Mouse (Mus musculus): ENCODE data around the gene Thpo.
A peak's percentile ranks its signal among the peaks of the same experiment; 100 is the strongest.

Gene Thpo

DNA sequence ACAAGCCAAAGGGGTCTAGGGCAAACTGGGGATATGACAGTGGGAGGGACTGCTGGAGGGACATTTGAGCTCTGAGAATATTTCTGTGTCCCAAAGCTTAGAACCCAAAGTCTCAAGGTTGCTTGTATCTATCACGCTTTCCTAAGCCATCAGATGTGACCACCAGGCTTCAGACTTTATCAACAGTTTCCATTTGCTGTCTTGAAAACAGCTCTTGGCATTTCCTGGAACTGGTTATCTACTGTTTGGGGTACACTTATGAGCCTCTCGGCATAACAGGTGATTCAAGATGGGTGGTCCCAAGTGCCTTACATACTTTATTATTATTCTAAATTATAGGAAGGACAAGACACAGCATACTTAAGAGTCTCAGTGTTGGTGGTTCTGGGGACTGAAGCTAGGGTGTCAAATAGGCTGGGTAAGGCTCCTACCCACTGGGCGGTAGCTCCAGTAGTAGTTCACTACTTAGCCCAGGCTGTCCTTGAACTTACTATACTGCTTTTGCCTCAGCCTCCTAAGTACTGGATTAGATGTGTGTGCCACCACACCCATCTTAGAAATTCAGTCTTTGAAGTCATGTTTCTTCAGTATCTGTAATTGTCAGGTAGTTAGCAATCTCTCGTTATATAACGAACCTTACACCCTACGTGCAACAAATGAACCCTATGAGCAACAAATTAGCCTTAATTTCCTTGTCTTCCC lies 30.5 kb downstream of the Thpo start:
- no peak for DNase-seq (ENCODE audit: low read depth, low spot score)

DNA sequence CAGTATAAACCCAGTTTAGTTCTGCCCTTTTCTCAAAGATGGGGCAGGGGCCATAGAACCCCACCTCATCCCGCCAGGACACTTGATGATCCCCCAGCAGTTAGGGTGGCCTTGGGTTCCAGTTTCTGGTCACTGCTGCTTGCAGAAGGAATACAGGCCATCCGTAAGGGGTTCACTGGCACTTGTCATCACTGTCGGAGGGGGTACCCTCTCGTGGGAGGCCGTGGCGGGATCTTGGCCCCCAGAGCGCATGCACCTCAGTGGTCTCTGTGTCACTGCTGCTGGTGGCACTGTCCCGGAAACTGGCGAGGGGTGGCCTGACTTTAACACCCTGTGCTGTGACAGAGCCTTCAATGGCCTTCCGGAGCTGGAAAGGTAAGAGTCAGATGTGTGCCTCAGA lies 31.2 kb downstream of the Thpo start:
- no peak for DNase-seq (ENCODE audit: low read depth, low spot score)

DNA sequence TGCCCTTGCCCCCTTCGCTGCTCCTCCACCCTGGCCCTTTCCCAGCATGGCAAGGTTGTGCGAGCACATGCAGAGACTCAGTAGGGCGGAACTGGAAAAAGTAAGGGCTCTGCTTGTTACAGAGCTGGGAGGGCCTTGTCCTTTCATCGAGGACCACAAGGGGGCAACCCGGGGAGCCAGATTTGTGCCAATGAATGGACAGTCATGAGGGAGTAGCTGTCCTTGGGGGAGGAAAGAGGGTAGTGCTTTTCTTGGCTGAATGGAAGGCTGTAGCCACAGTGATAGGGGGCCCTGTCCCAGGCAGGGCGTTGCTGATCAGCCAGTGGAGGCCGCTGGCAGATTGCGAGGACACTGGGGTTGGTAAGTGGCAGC lies 31.8 kb downstream of the Thpo start:
- peak; percentile 24 for DNase-seq (ENCODE audit: low read depth, low spot score)

DNA sequence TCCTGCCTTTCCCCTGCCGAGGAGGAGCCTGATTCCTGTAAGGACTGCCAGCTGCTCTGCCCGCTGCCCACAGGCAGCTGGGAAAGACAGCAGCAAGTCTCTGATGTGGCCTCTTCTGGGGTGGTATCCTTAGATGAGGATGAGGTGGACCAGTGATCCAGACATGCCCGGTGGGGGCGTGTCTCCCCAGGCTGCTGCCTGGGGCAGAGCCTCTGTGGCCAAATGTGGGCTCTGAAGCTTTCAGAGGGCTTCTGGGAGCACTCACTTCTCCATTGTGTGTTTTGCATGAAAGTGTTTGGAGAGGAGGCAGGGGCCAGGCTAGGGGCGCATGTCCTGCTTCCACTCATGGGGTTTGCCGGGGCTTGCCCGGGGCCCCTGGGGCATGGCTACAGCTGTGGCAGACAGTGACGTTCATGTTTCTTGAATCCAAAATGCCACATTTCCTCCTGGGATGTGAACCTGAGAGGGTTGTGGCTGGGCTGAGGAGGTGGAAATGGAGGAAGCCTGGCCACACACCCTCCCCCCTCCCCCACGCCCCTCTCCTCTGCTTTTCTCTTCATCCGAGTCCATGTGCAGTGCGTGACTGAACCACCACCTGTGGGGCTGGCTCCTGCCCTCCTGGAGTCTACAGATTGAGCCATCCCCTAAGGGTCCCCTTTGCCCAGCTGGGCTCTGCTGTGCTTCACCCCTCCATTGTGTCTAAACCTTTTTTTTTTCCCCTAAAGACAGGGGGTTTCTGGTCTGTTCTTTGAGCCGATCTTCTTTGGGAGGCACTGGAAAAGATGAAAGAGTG lies 32.4 kb downstream of the Thpo start:
- DNase-seq (ENCODE audit: low read depth, low spot score), result no peak

DNA sequence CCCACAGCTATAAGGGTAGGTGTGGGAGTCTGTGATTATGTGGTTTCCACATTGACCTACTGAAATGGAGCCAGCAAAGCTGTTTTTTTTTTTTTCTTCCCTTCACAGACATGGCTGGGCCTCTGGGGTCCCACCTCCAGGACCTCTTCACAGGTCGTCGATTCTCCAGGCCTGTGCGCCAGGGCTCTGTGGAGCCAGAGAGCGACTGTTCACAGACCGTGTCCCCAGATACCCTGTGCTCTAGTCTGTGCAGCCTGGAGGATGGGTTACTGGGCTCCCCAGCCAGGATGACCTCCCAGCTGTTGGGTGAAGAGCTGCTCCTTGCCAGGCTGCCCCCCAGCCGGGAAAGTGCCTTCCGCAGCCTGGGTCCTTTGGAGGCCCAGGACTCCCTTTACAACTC lies 33.0 kb downstream of the Thpo start:
- no peak for DNase-seq (ENCODE audit: low read depth, low spot score)

DNA sequence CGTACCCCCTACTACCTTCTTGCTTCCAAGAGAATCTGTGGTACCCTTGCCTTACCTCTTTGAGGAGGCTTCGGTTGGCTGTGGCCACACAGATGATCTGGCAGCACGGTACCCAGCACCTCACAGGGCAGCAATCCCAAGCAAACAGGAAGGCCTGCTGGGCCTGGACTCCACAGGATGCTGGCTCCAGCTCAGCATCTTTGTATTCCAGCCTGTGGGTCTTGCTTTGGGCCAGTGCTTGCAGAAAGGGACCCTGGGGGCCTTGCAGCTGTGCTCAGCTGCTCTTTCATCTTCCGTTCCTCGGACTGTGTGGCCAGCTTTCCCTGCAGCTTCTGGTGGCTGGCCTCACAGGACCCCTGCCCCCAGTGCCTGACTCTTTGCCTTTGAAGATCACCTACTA lies 34.3 kb downstream of the Thpo start:
- no peak for DNase-seq (ENCODE audit: low read depth, low spot score)

DNA sequence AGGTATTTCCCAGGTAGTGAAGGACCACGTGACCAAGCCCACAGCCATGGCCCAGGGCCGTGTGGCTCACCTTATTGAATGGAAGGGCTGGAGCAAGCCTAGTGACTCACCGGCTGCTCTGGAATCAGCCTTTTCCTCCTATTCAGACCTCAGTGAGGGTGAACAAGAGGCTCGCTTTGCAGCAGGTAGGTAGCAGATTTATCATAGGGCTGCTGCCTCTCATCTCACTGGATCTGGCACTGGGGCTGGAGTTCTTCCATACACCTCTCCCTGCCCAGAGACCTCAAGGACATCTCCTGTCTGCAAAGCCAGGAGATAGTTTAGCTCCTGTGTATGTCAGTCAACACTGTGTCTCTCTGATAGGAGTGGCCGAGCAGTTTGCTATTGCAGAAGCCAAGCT lies 35.0 kb downstream of the Thpo start:
- DNase-seq (ENCODE audit: low read depth, low spot score), result no peak

DNA sequence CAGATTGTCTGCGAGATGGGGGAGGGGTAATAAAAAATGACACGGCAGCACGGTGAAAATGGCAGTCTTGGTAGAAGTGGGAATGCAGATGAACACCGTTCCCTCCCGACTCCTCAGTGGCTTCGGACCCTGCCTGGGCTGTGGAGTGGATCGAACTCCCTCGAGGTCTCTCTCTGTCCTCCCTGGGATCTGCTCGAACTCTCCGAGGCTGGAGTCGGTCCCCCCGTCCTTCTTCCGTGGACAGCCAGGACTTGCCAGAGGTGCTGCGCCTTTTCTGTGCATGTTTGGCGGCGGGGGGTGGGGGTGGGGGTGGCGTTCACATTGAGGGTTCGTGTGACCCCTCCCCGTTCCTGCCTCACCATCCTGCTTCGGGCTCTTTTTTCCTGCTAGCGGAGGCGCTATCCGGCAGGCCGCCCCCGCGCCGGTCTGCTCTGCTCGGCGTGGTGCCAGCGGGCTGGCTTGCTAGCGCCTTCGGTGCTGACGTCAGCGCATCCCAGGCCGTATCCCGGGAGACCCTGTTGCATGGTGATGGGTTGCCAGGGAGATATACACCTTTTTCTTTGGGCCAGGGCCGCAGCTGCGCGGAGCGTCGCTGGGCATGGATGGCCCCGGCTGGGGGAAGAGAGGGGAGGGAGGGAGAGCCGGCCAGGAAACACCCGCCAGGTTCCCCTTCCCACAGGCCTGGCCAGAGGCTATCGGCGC lies 38.5 kb downstream of the Thpo start:
- DNase-seq (ENCODE audit: low read depth, low spot score), result peak; percentile 65

DNA sequence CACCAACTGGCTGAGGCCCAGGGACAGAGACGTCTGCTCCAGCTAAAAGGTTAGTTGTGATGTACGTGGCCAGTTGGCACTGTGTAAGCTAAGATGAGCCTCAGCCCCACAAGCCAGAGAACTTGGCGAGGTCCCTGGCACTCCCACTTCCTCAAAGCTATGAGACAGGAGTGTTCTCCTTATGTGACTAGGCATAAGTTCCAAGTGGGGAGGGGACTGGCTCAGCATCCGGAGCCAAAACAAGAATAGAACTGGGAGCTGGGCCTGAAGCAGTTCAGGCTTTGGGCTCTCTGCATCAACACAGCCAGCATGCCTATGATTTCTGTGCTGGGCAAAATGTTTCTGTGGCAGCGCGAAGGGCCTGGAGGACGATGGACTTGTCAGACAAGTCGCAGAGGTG lies 39.5 kb downstream of the Thpo start:
- no peak for DNase-seq (ENCODE audit: low read depth, low spot score)

DNA sequence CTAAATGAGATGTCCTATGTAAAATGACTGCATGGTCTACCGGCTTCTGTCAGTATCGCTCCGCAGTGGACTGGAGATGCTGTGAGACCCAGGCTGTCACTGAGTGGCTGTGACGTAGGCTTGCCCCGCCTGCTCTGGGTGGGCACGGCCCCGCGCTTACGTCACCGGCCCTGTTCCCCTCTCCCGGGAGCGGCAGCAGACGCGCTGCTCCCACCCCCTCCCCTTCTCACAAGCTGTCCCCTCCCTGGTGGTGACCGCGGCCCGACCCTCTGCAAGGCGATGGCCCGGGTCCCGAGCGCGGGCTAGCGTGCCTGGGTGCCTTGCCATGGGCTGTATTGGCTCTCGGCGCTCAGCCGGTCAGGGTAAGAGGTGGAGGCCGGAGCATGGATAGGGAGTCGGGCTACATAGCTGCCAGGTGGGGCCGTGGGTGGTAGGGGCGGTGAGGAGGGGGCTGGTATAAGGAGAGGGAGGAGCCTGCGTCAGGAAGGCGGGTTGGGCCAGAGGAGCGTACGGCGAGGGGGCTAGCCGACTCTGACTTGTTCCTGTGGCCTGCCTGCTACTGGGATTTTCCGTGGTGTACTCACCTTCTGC lies 41.1 kb downstream of the Thpo start, which contains the start of gene Fam131a:
Fam131a (plus strand) TSS at position 131 of the 591 bp plus-strand sequence.
- DNase-seq (ENCODE audit: low read depth, low spot score), result peak; percentile 82

DNA sequence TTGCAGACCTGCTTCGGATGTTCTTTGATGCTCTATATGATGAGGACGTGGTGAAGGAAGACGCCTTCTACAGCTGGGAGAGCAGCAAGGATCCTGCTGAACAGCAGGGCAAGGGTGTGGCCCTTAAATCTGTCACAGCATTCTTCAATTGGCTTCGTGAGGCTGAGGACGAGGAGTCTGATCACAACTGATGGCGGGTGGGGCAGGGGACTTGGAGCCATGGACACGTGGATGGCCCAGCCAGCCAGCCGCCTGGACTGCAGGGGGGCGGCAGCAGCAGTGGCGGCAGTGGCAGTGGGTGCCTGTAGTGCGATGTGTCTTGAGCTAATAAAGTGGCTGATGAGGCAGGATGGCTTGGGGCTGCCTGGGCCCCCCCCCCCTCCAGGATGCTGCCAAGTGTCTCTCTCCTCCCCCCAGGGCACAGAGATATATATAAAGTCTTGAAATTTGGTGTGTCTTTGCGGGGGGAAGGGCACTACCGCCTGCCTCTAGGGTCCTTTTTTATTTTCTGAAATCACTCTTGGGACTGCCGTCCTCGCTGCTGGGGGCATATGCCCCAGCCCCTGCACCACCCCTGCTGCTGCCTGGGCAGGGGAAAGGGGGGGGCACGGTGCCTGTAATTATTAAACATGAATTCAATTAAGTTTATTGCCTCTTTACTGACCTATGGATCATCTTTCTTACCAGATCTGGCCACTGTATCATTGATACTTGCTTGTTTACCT lies 41.9 kb downstream of the Thpo start:
- DNase-seq (ENCODE audit: low read depth, low spot score), result peak; percentile 17

DNA sequence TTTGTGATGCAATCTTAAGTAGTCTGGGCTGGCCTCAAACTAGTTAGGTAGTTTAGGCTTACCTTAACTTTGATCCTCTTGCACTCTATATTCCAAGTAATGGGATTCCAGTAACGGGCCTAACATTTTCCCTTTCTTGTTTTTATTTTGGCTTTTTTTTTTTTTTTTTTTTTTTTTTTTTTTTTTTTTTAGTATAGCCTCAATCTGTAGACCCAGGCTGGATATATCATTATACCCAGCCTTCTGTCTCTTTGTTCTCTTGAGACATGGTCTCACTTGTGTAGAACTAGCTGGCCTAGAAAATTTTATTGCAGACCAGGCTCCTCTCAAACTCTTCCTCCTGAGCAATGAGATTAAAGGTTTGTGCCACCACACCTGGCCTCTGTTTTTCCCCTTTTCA lies 42.7 kb downstream of the Thpo start:
- no peak for DNase-seq (ENCODE audit: low read depth, low spot score)

DNA sequence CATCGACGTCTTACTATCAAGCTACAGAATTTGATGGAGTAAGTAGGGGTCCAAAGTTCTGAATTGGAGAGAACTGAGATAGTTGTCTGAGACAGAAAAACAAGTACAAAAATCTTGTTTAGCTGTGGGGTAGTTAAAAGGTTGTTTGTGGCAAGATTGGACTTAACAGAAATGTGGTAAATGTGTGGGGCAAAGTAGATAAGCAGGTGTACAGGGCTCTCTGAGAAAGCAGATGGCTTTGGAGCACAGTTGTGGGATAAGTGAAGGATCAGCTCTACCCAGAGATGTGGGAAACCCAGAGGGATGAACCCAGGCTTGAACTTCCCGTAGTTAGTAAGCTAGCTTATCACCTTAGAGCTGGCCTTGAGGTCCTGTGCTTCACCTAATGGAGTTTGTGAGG lies 43.5 kb downstream of the Thpo start:
- no peak for DNase-seq (ENCODE audit: low read depth, low spot score)

DNA sequence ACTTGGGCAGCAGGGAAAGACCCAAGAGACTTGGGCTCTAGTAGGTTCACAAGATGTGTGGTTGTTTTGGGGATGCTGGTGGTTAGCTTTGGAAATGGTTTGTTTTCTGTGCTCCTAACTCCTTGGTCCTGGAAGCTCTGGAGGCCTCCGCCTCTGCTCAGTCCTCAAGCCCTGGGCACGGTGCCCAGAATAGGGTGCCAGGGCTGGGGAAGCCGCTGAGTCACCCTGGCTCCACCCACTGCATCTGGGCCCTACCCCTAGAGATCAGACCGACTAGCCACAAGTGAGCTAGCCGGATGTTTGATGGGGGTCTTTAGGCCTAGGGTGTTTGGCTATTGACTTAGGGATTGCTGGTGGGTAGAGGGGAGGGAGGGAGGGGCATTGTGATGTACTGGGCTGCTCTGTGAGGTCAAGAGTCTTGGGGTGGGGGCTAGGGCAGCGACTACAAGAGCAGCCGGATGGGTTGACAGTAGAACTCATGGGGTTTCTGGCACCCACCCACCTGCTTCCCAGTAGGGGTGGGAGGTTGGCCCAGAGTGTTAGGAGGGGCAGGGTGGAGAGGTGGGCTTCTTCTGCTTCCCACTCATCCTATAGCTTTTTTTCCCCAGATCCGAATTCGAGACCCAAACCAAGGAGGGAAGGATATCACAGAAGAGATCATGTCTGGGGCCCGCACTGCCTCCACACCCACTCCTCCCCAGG lies 56.2 kb downstream of the Thpo start:
- DNase-seq (ENCODE audit: low read depth, low spot score), result no peak

DNA sequence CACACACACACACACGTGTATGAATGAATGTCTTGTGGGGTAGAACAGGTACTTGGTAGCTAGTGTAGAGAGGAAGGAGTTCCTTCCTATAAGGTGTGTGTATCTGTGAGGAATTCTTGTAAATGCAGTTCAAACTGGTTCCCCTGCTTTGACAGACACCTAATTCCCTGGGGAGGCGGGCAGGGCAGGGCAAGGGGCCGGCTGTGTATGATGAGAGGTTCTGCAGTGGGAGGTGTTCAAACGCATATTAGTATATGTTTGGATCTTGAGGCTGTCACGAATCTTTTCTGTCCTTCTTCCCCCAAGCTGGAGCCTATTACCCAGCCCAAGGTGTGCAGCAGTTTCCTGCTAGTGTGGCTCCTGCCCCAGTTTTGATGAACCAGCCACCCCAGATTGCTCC lies 56.9 kb downstream of the Thpo start:
- no peak for DNase-seq (ENCODE audit: low read depth, low spot score)

DNA sequence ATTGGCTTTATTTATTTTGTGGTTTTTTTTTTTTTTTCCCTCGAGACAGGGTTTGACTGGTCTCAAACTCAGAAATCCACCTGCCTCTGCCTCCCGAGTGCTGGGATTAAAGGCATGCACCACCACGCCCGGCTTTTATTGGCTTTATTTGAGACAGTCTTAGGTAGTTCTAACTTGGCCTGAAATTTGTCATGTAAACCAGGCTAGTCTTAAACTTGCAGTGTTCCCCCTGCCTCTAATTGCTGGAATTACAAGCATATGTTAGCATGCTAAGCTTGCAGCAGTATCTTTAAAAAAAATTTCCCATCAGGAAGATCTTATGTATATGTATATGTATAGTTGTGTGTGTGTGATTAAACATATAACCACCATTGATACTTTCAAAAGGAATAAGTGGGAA lies 57.6 kb downstream of the Thpo start:
- DNase-seq (ENCODE audit: low read depth, low spot score), result peak; percentile 17

DNA sequence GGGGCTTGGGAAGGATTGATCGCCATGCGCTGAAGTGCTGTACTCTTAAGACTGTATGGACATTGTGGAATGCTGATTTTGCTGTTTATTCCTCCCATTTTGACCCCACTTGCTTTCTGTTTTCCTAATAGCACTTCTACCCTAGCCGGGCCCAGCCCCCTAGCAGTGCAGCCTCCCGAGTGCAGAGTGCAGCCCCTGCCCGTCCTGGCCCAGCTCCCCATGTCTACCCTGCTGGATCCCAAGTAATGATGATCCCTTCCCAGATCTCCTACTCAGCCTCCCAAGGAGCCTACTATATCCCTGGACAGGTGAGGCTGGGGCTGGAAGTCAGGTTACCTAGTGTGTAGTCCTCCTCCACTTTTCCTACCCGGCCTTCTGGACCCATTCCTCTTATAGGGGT lies 59.1 kb downstream of the Thpo start:
- DNase-seq (ENCODE audit: low read depth, low spot score), result no peak

Measured in CD4-positive helper T cell, adult 2 months (primary cell).